Mouse (Mus musculus): ENCODE measurements at regions not wholly inside any gene's neighbourhood (a gene's known extent, or its start where the extent isn't known, plus 50 kb on each side); places are given as distances from the start of the nearest gene placed in this dataset.

DNA sequence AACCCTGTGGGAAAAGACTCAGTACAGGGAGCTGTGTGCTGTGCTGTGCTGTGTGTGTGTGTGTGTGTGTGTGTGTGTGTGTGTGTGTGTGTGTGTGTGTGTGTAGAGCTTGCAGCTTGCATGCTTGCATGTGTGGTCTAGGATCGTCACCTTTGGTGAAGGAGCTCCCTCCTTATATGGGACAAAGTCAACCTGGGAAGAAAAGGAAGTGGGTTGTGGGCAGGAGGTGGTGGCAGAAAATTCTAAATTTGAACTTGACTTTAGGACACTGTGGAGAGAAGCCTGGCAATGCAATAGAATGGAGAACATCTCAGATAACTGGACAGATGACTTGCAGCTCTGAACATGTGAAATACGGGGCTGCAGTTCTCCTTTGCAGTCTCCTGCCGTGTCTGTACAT, 84.7 kb upstream of the Itprid2 start:
- 87% methylated on average over 3 of the region's 3 CpGs for WGBS
- Histone ChIP-seq H3K9me3 (no peaks in the 10 kb centered on the region), H3K27me3 (no peaks in the 10 kb centered on the region), H3K4me2 (no peak overlapping the region), H3K36me3 (no peaks in the 10 kb centered on the region), H3K4me1 (replicated peaks) (no peaks in the 10 kb centered on the region), H3K27ac (no peak overlapping the region), H3K9ac (no peak overlapping the region), H3K4me3 (no peak overlapping the region)
- ATAC-seq (ENCODE audit: low FRiP score) = no peak

DNA sequence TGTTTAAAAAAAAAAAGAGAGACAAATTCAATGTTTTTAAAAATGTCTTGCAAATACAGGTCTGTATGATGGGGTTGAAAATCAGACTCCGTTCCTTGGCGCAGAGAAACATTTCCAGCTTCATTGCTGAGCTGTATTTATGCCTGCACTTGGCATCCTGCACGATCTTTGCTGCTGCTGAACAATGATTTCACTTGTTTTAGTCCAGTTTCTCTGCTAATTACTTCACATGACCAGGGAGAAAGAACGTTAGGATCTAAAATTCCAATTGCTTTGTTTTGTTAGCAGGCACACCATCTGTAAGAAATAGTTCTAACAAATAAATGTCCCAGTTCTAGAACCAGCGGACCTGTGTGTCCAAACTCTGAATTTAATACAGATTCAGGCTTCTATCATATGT, 82.7 kb upstream of the Itprid2 start:
- Histone ChIP-seq H3K4me2 (no peak overlapping the region), H3K36me3 (no peaks in the 10 kb centered on the region), H3K4me1 (replicated peaks) (no peaks in the 10 kb centered on the region), H3K27ac (no peak overlapping the region), H3K4me3 (no peak overlapping the region), H3K27me3 (no peaks in the 10 kb centered on the region), H3K9ac (no peak overlapping the region), H3K9me3 (no peaks in the 10 kb centered on the region)
- no peak for ATAC-seq (ENCODE audit: low FRiP score)
- 79% methylated on average over 5 of the region's 5 CpGs for WGBS

- H3K27ac ChIP-seq = no peak overlapping the region
- H3K9ac ChIP-seq = no peak overlapping the region
- no peak overlapping the region for H3K4me2 ChIP-seq
- ATAC-seq (ENCODE audit: low FRiP score) = no peak
- H3K9me3 ChIP-seq = no peaks in the 10 kb centered on the region
- H3K27me3 ChIP-seq = no peaks in the 10 kb centered on the region
- no peaks in the 10 kb centered on the region for H3K4me1 ChIP-seq (replicated peaks)
- H3K36me3 ChIP-seq = no peaks in the 10 kb centered on the region
- H3K4me3 ChIP-seq = no peak overlapping the region
- WGBS = 67% methylated on average over 2 of the region's 2 CpGs
Measured at GRCm38 (mm10) chr2:79555395-79555794, 79.8 kb upstream of the Itprid2 start.

- H3K9ac ChIP-seq = no peak overlapping the region
- no peaks in the 10 kb centered on the region for H3K27me3 ChIP-seq
- no peak overlapping the region for H3K27ac ChIP-seq
- no peaks in the 10 kb centered on the region for H3K9me3 ChIP-seq
- H3K4me2 ChIP-seq = no peak overlapping the region
- H3K36me3 ChIP-seq = no peaks in the 10 kb centered on the region
- H3K4me3 ChIP-seq = no peak overlapping the region
- H3K4me1 ChIP-seq (replicated peaks) = no peaks in the 10 kb centered on the region
- 86% methylated on average over 3 of the region's 3 CpGs for WGBS
- no peak for ATAC-seq (ENCODE audit: low FRiP score)
Measured at GRCm38 (mm10) chr2:79557361-79557760, 77.8 kb upstream of the Itprid2 start.

- Histone ChIP-seq H3K36me3 (no peaks in the 10 kb centered on the region), H3K9ac (no peak overlapping the region), H3K27ac (no peak overlapping the region), H3K27me3 (no peaks in the 10 kb centered on the region), H3K9me3 (no peaks in the 10 kb centered on the region), H3K4me2 (no peak overlapping the region), H3K4me3 (no peak overlapping the region), H3K4me1 (replicated peaks) (0 out of 2 replicates have a peak, but pooled peaks cover 2% of the 10 kb centered on the region)
- ATAC-seq (ENCODE audit: low FRiP score) = no peak
- WGBS = 7% methylated on average over 3 of the region's 3 CpGs
Measured at GRCm38 (mm10) chr2:79566280-79566933, 68.7 kb upstream of the Itprid2 start.

DNA sequence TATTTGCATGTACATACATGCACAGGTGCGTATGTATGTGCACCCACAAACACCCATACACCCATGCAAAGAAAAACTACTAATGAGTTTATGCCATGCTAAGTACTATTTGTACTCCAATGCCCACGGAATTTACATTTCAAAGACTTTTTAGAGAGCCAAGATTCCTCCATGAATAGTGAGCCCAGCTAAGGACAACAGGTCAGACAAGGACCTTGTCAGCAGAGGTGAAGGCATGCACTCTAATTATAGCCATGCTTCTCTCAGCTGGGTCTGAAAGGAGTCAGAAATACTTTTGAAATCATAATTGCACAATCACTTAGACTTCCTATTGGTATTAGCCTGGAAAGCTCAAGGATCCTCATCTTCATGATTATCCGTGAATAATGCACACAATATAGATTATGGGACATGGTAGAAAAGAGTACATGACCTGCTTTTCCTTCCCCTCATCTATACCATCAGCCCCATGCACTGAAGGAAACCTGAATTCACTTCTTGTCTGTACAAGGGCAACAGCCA, 67.7 kb upstream of the Itprid2 start:
- no peak overlapping the region for H3K9ac ChIP-seq
- no peak overlapping the region for H3K27ac ChIP-seq
- no peak overlapping the region for H3K4me3 ChIP-seq
- no peaks in the 10 kb centered on the region for H3K9me3 ChIP-seq
- 61% methylated on average over 3 of the region's 3 CpGs for WGBS
- no peak overlapping the region for H3K4me2 ChIP-seq
- H3K4me1 ChIP-seq (replicated peaks) = 0 out of 2 replicates have a peak, but pooled peaks cover 2% of the 10 kb centered on the region
- no peaks in the 10 kb centered on the region for H3K36me3 ChIP-seq
- ATAC-seq (ENCODE audit: low FRiP score) = no peak
- no peaks in the 10 kb centered on the region for H3K27me3 ChIP-seq

DNA sequence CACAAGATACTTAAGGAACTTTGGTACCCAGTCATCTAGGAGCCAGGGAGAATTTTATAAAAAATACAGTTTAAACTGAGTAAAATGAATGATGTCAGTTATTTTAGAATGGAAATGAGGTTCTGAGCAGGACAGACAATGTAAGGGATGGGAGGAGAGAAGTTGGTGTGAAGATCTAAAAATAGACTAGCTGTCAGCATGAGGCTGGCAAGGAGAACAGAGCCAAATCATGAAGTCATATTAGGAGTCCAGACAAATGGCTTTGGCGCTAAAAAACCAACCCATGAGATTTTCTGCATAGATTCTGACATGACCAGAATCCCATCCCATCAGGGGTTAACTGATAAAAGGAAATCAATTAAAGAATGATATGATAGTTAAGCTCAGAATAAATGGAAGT, 65.5 kb upstream of the Itprid2 start:
- H3K27ac ChIP-seq = no peak overlapping the region
- no peak overlapping the region for H3K9ac ChIP-seq
- no peak overlapping the region for H3K4me3 ChIP-seq
- 83% methylated on average over 1 of the region's 1 CpGs for WGBS
- ATAC-seq (ENCODE audit: low FRiP score) = no peak
- no peaks in the 10 kb centered on the region for H3K36me3 ChIP-seq
- H3K4me2 ChIP-seq = no peak overlapping the region
- H3K4me1 ChIP-seq (replicated peaks) = 0 out of 2 replicates have a peak, but pooled peaks cover 2% of the 10 kb centered on the region
- H3K27me3 ChIP-seq = no peaks in the 10 kb centered on the region
- no peaks in the 10 kb centered on the region for H3K9me3 ChIP-seq

DNA sequence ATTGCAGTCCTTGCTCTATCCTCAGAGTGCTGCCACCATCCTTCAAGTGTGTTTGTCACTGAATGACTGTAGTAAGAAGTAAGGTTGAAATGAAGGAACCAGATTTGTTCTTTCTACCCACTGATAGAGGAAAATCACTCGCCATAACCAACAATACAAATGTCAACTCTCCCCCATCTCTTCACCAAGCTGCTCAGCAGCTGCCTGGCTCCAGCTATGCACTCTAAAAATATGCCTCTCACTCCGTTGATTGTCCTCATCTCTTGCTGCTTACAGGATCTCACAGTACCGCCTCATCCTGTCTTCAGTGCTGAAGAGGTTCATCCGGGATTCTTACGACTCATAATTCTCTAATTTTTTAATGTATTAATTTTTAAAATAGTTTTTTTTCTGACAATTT, 63.2 kb upstream of the Itprid2 start:
- WGBS = 84% methylated on average over 5 of the region's 5 CpGs
- H3K27me3 ChIP-seq = no peaks in the 10 kb centered on the region
- H3K4me1 ChIP-seq (replicated peaks) = no peaks in the 10 kb centered on the region
- no peak overlapping the region for H3K4me2 ChIP-seq
- H3K9me3 ChIP-seq = no peaks in the 10 kb centered on the region
- no peak for ATAC-seq (ENCODE audit: low FRiP score)
- no peak overlapping the region for H3K4me3 ChIP-seq
- no peak overlapping the region for H3K9ac ChIP-seq
- no peaks in the 10 kb centered on the region for H3K36me3 ChIP-seq
- H3K27ac ChIP-seq = no peak overlapping the region

DNA sequence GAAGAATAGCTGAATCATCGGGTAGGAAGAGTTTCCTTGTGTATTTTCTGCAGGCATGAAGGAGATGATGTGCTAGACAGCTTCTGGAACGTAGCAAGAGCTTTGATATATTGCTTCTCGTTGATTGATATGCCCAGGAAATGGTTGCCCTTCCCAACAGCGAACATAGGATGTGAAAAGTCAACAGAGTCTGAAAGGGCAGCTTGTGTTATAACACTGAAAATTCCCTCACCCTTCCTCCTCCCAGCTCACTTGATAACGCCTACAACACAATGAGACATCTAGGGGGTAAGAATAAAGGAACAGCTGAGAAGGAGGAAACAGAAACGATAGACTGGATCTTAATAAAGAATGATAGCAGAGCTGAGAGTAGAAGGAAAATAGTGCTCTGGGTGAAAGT, 60.1 kb upstream of the Itprid2 start:
- H3K27me3 ChIP-seq = no peaks in the 10 kb centered on the region
- H3K4me2 ChIP-seq = no peak overlapping the region
- no peaks in the 10 kb centered on the region for H3K4me1 ChIP-seq (replicated peaks)
- H3K27ac ChIP-seq = no peak overlapping the region
- H3K9ac ChIP-seq = no peak overlapping the region
- H3K4me3 ChIP-seq = no peak overlapping the region
- WGBS = 71% methylated on average over 6 of the region's 6 CpGs
- H3K9me3 ChIP-seq = no peaks in the 10 kb centered on the region
- no peak for ATAC-seq (ENCODE audit: low FRiP score)
- no peaks in the 10 kb centered on the region for H3K36me3 ChIP-seq

DNA sequence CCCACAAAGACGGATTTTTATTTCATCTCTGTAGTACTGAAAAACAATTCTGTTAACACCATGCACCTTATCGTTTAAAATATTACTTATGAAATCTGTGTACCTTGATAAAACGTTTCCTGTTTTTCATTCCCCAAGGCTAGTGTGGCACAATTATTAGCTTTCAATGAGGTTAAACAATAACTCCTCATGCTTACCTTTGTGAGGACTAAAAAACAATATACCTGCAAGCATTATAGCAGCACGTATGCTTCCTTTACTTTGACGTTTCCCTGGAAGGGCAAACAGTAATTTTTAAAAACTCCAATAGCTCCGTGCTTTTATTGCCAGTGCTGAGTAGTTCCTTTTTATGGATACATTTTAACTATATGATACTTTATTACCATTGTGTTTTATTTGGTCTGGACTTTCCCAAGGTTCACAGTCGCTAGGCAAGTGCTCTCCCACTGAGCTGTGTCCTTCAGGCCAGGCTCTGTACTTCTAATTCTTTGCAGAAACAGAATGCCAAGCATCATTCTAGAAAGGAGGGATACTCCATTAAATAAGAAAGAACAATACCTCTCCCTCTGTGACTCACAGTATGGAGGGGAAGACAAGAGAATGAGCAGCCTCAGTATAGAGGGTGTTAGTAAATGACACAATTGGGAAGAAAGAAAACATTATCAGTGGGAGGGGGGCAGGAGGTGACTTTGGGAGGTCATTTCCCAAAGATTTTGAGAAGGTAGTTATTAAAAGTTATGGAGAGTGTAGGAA, 50.0 kb upstream of the Itprid2 start:
- no peak overlapping the region for H3K27ac ChIP-seq
- H3K36me3 ChIP-seq = no peaks in the 10 kb centered on the region
- no peak overlapping the region for H3K9ac ChIP-seq
- 68% methylated on average over 7 of the region's 7 CpGs for WGBS
- no peaks in the 10 kb centered on the region for H3K27me3 ChIP-seq
- no peak overlapping the region for H3K4me2 ChIP-seq
- H3K4me1 ChIP-seq (replicated peaks) = no peaks in the 10 kb centered on the region; the same call in 1 of the 2 replicates
- ATAC-seq (ENCODE audit: low FRiP score) = no peak
- H3K9me3 ChIP-seq = no peaks in the 10 kb centered on the region
- H3K4me3 ChIP-seq = no peak overlapping the region
